Mouse (Mus musculus): Measurements from ENCODE around the gene Kansl1.

The Kansl1 gene

GRCm38 (mm10) chr11:104438450-104438849, 30.2 kb downstream of the Kansl1 start:
- DNase-seq (ENCODE audit: low spot score) = no peak

GRCm38 (mm10) chr11:104436394-104436954, 32.2 kb downstream of the Kansl1 start:
- DNase-seq (ENCODE audit: low spot score) = no peak

- no peak for DNase-seq (ENCODE audit: low spot score)
These were observed 32.9 kb downstream of the Kansl1 start for GRCm38 (mm10) chr11:104435753-104436152.

GRCm38 (mm10) chr11:104435141-104435540, 33.5 kb downstream of the Kansl1 start:
- DNase-seq (ENCODE audit: low spot score) = no peak

GRCm38 (mm10) chr11:104432251-104432650, 36.4 kb downstream of the Kansl1 start:
- DNase-seq (ENCODE audit: low spot score) = no peak

- no peak for DNase-seq (ENCODE audit: low spot score)
These were observed 36.9 kb downstream of the Kansl1 start for GRCm38 (mm10) chr11:104431807-104432206.

GRCm38 (mm10) chr11:104424727-104425416, 43.8 kb downstream of the Kansl1 start:
- DNase-seq (ENCODE audit: low spot score) = no peak

GRCm38 (mm10) chr11:104412254-104412653, 56.4 kb downstream of the Kansl1 start:
- no peak for DNase-seq (ENCODE audit: low spot score)

- DNase-seq (ENCODE audit: low spot score) = no peak
These were observed 61.3 kb downstream of the Kansl1 start for GRCm38 (mm10) chr11:104407391-104407790.

GRCm38 (mm10) chr11:104400961-104401360, 67.7 kb downstream of the Kansl1 start:
- DNase-seq (ENCODE audit: low spot score) = no peak

GRCm38 (mm10) chr11:104399459-104400216, 69.0 kb downstream of the Kansl1 start:
- peak; percentile 7 for DNase-seq (ENCODE audit: low spot score)

GRCm38 (mm10) chr11:104395648-104396047, 73.0 kb downstream of the Kansl1 start:
- DNase-seq (ENCODE audit: low spot score) = no peak

- DNase-seq (ENCODE audit: low spot score) = peak; percentile 10
These were observed 75.5 kb downstream of the Kansl1 start for GRCm38 (mm10) chr11:104393196-104393595.

- DNase-seq (ENCODE audit: low spot score) = no peak
These were observed 76.5 kb downstream of the Kansl1 start for GRCm38 (mm10) chr11:104392153-104392552.

GRCm38 (mm10) chr11:104387284-104387683, 81.4 kb downstream of the Kansl1 start:
- no peak for DNase-seq (ENCODE audit: low spot score)

- no peak for DNase-seq (ENCODE audit: low spot score)
These were observed 82.1 kb downstream of the Kansl1 start for GRCm38 (mm10) chr11:104386595-104386994.

GRCm38 (mm10) chr11:104383167-104383810, 85.4 kb downstream of the Kansl1 start:
- DNase-seq (ENCODE audit: low spot score) = no peak

GRCm38 (mm10) chr11:104381887-104382286, 86.8 kb downstream of the Kansl1 start:
- DNase-seq (ENCODE audit: low spot score) = no peak

GRCm38 (mm10) chr11:104379635-104380034, 89.0 kb downstream of the Kansl1 start:
- no peak for DNase-seq (ENCODE audit: low spot score)

GRCm38 (mm10) chr11:104376291-104376690, 92.4 kb downstream of the Kansl1 start:
- no peak for DNase-seq (ENCODE audit: low spot score)

GRCm38 (mm10) chr11:104367486-104368190, 101.0 kb downstream of the Kansl1 start:
- DNase-seq (ENCODE audit: low spot score) = no peak

Data from urinary bladder, postnatal 14 days (tissue).